Mouse (Mus musculus) forebrain, embryonic 14.5 days (tissue): ENCODE measurements around the gene Gpr27. TPM values are rescaled to one million over a fixed set of nuclear protein-coding genes. Genes with fewer than 3 reads are reported as not detected.

ENCODE experiments used
- ATAC-seq: fragments of 200-750 bp; cut with Nextera tagmentation; 2 replicates; pipeline ENCODE4 v1.8.0; 2017; ENCODE audit warnings: mild to moderate bottlenecking, moderate library complexity
- DNase-seq: peaks from one replicate; pipeline ENCODE4 v3.0.0-alpha.2; 2015; ENCODE audit warnings: low spot score
- H3K27ac ChIP-seq: fragments of 300-500 bp; sonication (generic); 2 replicates; pipeline ENCODE4 v1.5.1; 2014; ENCODE audit warnings: low read depth, mild to moderate bottlenecking, control low read depth, low read length, moderate library complexity
- H3K27me3 ChIP-seq: fragments of 300-500 bp; sonication (generic); replicated peaks from 2 replicates; pipeline ENCODE4 v1.6.1; 2014; ENCODE audit warnings: low read length, control low read depth, mixed read lengths; ENCODE audit not compliant: control insufficient read depth, insufficient read depth
- H3K36me3 ChIP-seq: fragments of 300-500 bp; sonication (generic); 2 replicates; pipeline ENCODE4 v1.6.1; 2014; ENCODE audit warnings: low read length, control low read depth; ENCODE audit not compliant: control insufficient read depth, insufficient read depth
- H3K4me1 ChIP-seq: fragments of 300-500 bp; sonication (generic); 2 replicates; pipeline ENCODE4 v1.6.1; 2014; ENCODE audit warnings: antibody characterized with exemption, low read length, control low read depth; ENCODE audit not compliant: control insufficient read depth, insufficient read depth
- H3K4me2 ChIP-seq: fragments of 300-500 bp; sonication (generic); 2 replicates; pipeline ENCODE4 v1.6.1; 2014; ENCODE audit warnings: mild to moderate bottlenecking, control low read depth, low read length
- H3K4me3 ChIP-seq: fragments of 300-500 bp; sonication (generic); 2 replicates; pipeline ENCODE4 v1.5.1; 2014; ENCODE audit warnings: low read depth, low read length, control low read depth
- H3K9ac ChIP-seq: fragments of 300-500 bp; sonication (generic); 2 replicates; pipeline ENCODE4 v1.6.1; 2014; ENCODE audit warnings: mild to moderate bottlenecking, low read length, control low read depth, moderate library complexity
- H3K9me3 ChIP-seq: fragments of 300-500 bp; sonication (generic); replicated peaks from 2 replicates; pipeline ENCODE4 v1.6.1; 2016; ENCODE audit warnings: low read length, control low read depth, mixed read lengths; ENCODE audit not compliant: control insufficient read depth
- WGBS: fragments of 180-500 bp; shearing (Covaris S2); extraction: QIAGEN DNeasy Blood & Tissue Kit; methylation state at CpG from one replicate; pipeline ENCODE4 v1.1.7; 2014; 5-methylcytosine and 5-hydroxymethylcytosine counted together
- polyA plus RNA-seq: library from polyadenylated mRNA; unstranded; fragments of >200 nt; fragmentation: Nextera tagmentation; extraction: Ambion mirVana; gene quantifications from 2 replicates; pipeline ENCODE4 v1.2.1, GENCODE M21; 2014

Gpr27 gene
- polyA plus RNA-seq, 1 experiment from 2014 or later: 14.7 TPM

GRCm38 (mm10) chr6:99688513-99688912 is 4.0 kb upstream of the Gpr27 start:
- 84% methylated on average over 6 of the region's 6 CpGs for WGBS
- Histone ChIP-seq H3K27me3 (peaks cover 9% of the 10 kb centered on the region; the same call in 1 of the 2 replicates), H3K4me3 (no peak overlapping the region), H3K27ac (no peak overlapping the region), H3K4me2 (no peak overlapping the region), H3K9ac (no peak overlapping the region), H3K9me3 (peaks cover 4% of the 10 kb centered on the region; the same call in 1 of the 2 replicates), H3K36me3 (no peaks in the 10 kb centered on the region), H3K4me1 (peaks cover 6% of the 10 kb centered on the region)
- DNase-seq (no peak), ATAC-seq (no peak)

DNA sequence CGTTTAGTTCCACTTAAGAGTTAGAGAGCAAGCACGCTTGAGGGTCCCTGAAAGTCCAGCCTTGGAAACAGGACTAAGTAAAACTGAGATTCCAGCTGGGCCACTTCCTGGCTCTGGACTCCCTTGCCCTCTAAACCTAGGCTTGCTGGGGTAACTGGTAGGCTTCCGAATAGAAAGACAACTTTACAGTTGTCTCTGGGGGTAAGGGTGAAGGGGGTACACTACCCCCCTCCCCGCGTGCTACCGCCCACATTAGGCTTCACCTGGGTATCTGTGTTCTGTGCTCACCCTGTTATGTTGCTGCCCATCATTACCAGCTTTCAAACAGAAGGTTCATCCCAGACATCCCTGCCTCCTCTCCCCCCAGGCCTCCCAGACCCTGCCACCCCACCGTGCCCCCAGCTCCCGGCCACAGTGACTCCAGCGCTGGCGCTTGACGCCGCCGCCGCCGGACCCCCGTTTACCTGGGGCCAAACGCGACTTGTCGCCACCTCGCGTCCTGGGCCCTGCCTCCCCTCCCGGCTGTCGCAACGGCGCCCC is 743 bp upstream of the Gpr27 start:
- peaks cover 14% of the 10 kb centered on the region for H3K4me1 ChIP-seq
- H3K4me3 ChIP-seq: peak overlapping the region; percentile 74
- H3K27me3 ChIP-seq: peaks cover 21% of the 10 kb centered on the region; the same call in 1 of the 2 replicates
- peak; percentile 19 for ATAC-seq
- peak overlapping the region; percentile 90 for H3K27ac ChIP-seq
- no peaks in the 10 kb centered on the region for H3K9me3 ChIP-seq
- H3K9ac ChIP-seq: peak overlapping the region; percentile 89
- no peaks in the 10 kb centered on the region for H3K36me3 ChIP-seq
- no peak for DNase-seq
- peak overlapping the region; percentile 85 for H3K4me2 ChIP-seq
- 5% methylated on average over 24 of the region's 25 CpGs for WGBS

GRCm38 (mm10) chr6:99692916-99693841 is 700 bp downstream of the Gpr27 start:
- H3K9me3 ChIP-seq: no peaks in the 10 kb centered on the region
- H3K4me1 ChIP-seq: peaks cover 14% of the 10 kb centered on the region
- peak overlapping the region; percentile 85 for H3K4me2 ChIP-seq
- no peaks in the 10 kb centered on the region for H3K36me3 ChIP-seq
- DNase-seq (no peak), ATAC-seq (no peak; the same call in none of the 2 replicates)
- H3K4me3 ChIP-seq: peak overlapping the region; percentile 74
- H3K27me3 ChIP-seq: peaks cover 21% of the 10 kb centered on the region; the same call in 1 of the 2 replicates
- peak overlapping the region; percentile 89 for H3K9ac ChIP-seq
- 1% methylated on average over 105 of the region's 110 CpGs for WGBS
- H3K27ac ChIP-seq: peak overlapping the region; percentile 90

DNA sequence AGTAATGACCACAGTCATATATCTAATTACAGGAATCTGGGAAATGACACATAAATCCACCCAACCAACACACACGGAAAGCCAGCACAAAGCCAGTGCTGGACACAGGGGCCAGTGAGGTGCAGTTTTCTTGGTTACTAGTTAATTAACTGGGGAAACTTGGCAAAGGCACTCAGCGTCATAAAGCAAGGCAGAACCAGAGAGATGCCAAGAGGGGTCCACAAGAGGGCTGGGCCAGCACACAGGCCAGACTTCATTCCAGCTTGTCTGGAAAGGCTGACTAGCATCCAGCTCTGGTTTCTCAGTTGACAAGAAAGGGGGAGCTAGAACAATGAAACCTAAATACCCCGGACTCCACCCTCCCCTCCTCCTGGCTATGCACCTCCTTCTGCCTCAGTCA is 8.0 kb downstream of the Gpr27 start:
- H3K4me2 ChIP-seq: no peak overlapping the region
- no peaks in the 10 kb centered on the region; the same call in 1 of the 2 replicates for H3K4me1 ChIP-seq
- no peak overlapping the region for H3K27ac ChIP-seq
- ATAC-seq (peak; percentile 44; the same call in 1 of the 2 replicates), DNase-seq (peak; percentile 50)
- no peaks in the 10 kb centered on the region for H3K36me3 ChIP-seq
- no peaks in the 10 kb centered on the region for H3K27me3 ChIP-seq
- no peak overlapping the region for H3K4me3 ChIP-seq
- H3K9ac ChIP-seq: no peak overlapping the region
- 40% methylated on average over 3 of the region's 3 CpGs for WGBS
- no peaks in the 10 kb centered on the region for H3K9me3 ChIP-seq

GRCm38 (mm10) chr6:99711576-99712101 is 19.2 kb downstream of the Gpr27 start:
- no peak overlapping the region for H3K4me3 ChIP-seq

DNA sequence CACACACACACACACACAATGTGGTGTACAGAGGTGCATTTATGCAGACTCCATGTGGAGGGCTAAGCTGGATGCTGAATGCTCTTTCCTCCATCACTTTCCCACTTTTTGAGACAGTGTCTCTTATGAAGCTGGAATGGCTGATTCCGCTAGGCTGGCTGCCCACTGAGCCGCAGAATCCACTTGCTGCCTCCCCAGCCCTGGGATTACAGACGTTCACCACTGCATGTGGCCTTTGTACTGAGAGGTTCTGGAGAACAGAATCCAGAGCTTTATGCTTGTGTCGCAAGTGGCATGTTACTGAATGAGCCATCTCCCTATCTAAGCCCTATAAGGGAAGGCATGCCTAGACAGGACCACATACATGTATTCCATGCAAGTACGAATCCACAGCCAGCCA is 20.8 kb downstream of the Gpr27 start:
- Histone ChIP-seq H3K9me3 (no peaks in the 10 kb centered on the region), H3K9ac (no peak overlapping the region), H3K36me3 (no peaks in the 10 kb centered on the region), H3K27me3 (no peaks in the 10 kb centered on the region), H3K4me2 (no peak overlapping the region), H3K27ac (no peak overlapping the region), H3K4me3 (no peak overlapping the region), H3K4me1 (no peaks in the 10 kb centered on the region)
- no peak for DNase-seq
- WGBS: 65% methylated on average over 5 of the region's 5 CpGs
- no peak for ATAC-seq

More at GRCm38 (mm10) chr6:99711576-99712101, 19.2 kb downstream of the Gpr27 start:
- no peak for DNase-seq
- no peaks in the 10 kb centered on the region for H3K4me1 ChIP-seq
- no peak for ATAC-seq
- no peaks in the 10 kb centered on the region for H3K9me3 ChIP-seq
- WGBS: 79% methylated on average over 11 of the region's 11 CpGs
- no peaks in the 10 kb centered on the region for H3K27me3 ChIP-seq
- H3K4me2 ChIP-seq: no peak overlapping the region
- no peaks in the 10 kb centered on the region for H3K36me3 ChIP-seq
- no peak overlapping the region for H3K9ac ChIP-seq
- H3K27ac ChIP-seq: no peak overlapping the region

GRCm38 (mm10) chr6:99715191-99715590 is 22.7 kb downstream of the Gpr27 start:
- WGBS: 62% methylated on average over 6 of the region's 6 CpGs

GRCm38 (mm10) chr6:99715913-99716312 is 23.4 kb downstream of the Gpr27 start:
- Histone ChIP-seq H3K4me1 (no peaks in the 10 kb centered on the region), H3K9me3 (no peaks in the 10 kb centered on the region), H3K9ac (no peak overlapping the region), H3K27ac (no peak overlapping the region), H3K36me3 (no peaks in the 10 kb centered on the region), H3K27me3 (no peaks in the 10 kb centered on the region), H3K4me3 (no peak overlapping the region), H3K4me2 (no peak overlapping the region)
- no peak for DNase-seq
- 75% methylated on average over 6 of the region's 6 CpGs for WGBS
- ATAC-seq: no peak

More at GRCm38 (mm10) chr6:99715191-99715590, 22.7 kb downstream of the Gpr27 start:
- Histone ChIP-seq H3K4me3 (no peak overlapping the region), H3K36me3 (no peaks in the 10 kb centered on the region), H3K27me3 (no peaks in the 10 kb centered on the region), H3K9me3 (no peaks in the 10 kb centered on the region), H3K9ac (no peak overlapping the region), H3K4me2 (no peak overlapping the region), H3K4me1 (no peaks in the 10 kb centered on the region), H3K27ac (no peak overlapping the region)
- no peak for DNase-seq
- ATAC-seq: no peak
